Mouse (Mus musculus) kidney, postnatal 14 days (tissue): ENCODE measurements around the gene Cacna2d3.
A peak's percentile ranks its signal among the peaks of the same experiment; 100 is the strongest.

Experiments used
- DNase-seq: peaks from one replicate; pipeline ENCODE4 v3.0.0; 2022; ENCODE audit warnings: mixed read lengths

The Cacna2d3 gene

DNA sequence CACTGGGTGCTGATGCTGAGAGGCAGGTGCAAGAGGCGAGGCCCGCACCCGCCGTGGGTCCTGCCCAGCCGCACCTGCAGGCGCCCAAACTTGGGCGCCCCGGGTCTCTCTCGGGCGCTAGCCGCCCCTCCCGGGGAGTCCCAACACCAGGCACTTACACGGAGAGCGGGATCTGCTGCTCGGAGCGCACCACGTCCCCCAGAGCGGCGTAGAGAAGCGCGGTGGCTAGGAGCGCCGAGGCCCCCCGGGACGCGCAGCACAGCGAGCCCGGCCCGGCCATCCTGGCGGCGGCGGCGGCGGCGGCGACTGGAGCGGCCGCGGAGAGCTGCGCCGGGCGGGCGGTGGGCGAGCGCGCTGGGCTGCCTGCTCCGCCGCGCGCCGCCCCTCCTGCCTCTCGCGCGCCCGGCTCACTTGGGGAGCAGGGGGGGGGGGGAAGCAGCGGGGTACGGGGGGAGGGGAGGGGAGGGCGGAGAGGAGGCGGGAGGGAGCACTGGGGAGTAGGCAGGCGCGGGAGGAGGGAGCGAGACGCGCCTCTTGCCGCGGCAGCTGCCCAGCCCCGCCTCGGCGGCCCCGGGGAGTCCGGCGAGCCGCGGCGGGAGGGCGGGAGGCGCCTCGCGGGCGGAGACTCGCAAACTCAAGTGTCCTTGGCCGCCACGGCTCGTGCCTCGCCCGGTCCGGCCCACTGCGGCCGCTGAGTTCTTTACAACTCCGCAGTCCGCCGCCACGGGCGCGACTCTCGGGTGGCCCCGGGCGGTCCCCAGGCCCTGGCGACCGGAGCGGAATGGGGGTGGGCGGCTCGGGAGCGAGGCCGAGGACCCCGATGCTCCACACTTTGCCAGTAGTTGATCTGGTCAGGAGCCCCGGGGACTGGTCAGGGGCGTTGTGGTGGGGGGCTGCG is at the start of gene Cacna2d3:
Cacna2d3 (minus strand) TSS at position 377 of the 898 bp plus-strand sequence.
- peak; percentile 74 for DNase-seq

DNA sequence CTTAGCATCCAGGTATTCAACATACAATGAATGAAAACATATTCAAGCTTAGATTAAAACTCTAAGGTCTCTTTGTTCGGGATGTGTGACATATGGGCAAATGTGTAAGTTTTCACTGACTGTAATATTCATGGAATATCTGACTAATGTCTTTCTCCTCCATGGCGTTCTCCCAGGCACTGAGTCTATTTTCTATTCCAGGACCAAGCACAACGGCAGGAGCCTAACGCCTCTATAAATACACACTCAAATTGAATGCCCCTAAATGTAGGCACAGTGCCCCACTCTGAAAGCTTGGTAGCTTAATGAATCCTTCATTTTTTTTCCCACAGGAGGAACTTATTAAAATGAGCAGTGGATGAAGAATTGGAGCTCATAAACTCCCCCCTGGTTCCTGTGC is 47.8 kb upstream of the Cacna2d3 start:
- no peak for DNase-seq

DNA sequence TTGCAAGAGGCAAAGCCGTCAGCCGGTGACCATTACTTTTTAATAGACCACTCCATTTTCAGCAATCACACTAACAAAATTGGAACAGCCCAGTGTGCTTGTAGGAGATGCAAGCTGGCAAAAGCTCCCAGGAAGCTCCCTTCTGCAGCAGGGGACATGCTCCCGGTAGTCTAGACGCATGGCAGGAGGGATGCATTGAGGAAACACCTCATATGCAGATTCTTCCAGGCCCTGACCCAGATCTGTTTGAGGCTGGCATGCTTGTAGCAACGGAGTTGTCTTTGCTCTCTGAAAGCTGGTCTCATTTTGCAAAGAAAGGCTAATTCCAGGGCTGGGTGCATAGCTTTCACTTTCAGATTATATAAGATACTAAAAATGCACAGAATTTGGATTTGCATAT is 31.2 kb upstream of the Cacna2d3 start:
- DNase-seq, result no peak

DNA sequence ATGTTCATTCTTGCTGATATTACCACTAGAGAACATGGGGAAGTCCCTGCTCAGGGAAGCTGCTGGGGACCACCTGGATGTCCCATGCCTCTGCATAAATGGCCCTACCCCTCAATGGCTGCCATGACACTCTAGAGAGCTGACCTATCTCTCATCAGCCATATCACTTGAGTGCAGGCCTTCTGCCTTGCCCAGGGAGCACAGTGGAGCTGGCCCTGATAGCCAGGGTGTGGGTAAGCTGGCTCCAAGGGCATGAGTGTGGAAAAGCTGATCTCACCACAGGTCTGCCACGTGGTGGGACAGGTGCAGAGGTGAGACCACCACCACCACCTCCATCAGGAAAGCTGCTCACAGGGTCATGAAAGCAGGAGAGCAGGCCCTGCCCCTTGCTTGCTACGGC is 17.1 kb upstream of the Cacna2d3 start:
- DNase-seq, result no peak

DNA sequence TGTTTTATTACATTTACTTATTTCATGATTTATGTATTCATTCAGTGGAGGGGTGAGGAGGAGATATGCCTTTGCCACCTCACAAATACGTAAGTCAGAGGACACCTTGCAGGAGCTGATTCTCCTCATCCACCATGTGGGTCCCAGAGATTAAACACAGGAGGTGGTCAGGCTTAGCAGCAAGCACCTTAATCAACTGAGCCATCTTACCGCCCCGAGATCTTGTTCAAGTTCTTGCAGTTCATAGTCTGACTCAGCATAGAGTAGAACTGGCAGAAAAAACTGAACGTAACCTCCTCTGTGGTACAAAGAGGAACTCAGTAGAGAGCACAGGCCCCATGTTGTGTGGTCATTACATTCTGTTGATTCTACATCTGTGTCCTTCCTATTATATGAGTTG is 8.6 kb upstream of the Cacna2d3 start:
- DNase-seq, result no peak

DNA sequence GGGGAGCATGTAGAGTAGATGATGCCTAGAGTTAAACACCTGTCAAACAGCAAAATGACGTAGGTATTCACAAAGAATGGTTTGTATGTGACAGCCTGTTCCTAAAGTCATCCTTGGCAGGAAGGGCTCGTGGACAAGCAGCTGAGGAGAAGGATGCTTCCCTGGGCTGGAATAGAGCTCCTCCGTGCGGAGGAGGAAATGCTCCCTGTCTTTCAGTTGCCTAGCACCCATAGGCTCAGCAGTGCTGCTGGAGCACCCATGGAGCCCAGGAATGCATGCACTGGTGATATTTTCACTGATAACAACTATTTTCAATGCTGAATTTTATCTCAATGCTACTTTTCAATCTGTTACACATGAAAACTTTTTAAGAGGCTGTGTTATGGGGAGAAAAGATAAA is 7.3 kb upstream of the Cacna2d3 start:
- no peak for DNase-seq

DNA sequence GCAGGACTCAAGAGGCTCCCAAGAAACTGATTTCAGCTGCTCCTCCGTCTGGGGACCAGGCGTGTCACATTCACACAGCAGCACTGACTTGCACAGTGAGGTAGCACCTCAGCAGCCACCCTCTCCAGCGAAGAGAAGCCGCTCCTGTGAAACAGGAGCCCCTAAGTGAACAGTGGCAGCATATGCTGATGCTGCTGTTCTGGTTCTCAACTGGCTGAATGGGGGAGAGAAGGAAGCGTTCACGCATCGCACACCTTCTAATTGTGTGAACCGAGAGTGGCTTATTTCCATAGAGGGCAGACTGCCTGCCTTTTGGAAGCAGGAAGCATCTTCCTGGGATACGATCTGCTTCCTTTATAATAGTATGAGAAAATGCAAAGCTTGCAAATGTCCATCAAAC is 5.9 kb upstream of the Cacna2d3 start:
- no peak for DNase-seq

DNA sequence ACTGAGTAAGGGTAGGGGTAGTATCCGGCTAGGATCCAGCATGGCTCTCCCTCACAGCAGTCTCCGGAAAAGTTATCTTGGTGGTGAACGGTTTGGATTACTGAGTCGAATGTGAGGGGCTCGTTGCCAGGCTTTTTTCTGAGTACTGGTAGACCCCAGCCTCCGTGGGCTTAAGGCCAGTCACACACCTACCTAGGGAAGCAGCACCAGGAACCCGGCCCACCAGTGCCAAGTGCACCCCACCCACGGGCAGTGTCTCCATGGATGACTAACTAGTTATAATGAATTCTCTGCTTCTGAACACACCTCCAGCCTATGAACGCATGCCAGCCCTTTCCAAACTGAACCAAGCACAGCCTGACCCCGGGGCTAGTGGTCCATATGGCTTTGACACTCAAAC is 1.6 kb upstream of the Cacna2d3 start:
- no peak for DNase-seq

- peak; percentile 35 for DNase-seq
Measured at GRCm38 (mm10) chr14:29722386-29723221, 940 bp upstream of the Cacna2d3 start.

DNA sequence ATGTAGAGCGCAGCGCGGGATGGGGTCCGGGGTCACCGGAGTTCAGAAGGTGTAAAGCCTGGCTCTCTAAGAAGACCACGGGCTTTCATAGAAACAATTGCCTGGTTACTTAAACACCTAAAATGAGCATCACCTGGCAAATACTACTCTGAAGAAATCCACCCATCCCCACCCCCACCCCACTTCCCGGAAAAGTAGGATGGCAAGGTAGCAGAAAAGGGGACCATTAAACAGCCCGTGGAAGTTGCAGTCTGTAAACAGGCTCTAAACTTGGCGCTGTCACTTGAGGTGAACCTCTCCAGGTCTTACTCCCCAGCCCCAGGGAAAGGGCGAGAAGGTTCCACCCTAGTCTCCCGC is 555 bp downstream of the Cacna2d3 start:
- no peak for DNase-seq

DNA sequence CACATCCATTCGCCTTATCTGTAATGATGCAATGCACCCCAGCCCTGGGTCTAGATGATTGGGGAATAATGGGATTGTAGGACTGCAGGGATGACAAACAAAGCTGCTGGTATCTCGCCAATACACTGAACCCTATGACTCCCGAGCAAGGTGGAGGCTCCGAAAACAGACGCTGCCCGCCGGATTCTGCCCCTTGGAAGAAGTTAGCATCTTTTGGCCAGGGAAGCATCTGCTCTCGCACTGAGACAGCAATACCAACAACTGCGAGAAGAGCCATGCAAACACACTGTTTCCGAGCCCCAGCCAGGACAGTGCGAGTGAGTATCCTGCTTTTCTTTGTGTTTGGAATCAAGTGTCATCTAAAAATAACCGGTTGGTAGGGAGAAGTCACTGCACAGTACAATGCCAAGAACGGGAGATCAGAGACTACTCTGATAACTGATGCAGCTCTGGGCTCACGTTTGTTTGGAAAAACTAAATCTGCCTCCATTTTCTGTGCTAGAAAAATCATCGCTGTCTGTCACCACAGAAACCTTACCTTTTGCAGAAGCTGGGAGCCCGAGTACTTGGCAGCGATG is 1.2 kb downstream of the Cacna2d3 start:
- no peak for DNase-seq

GRCm38 (mm10) chr14:29712621-29713020 is 9.0 kb downstream of the Cacna2d3 start:
- DNase-seq, result no peak

GRCm38 (mm10) chr14:29707561-29708335 is 13.9 kb downstream of the Cacna2d3 start:
- no peak for DNase-seq

- no peak for DNase-seq
Measured at GRCm38 (mm10) chr14:29702762-29703161, 18.9 kb downstream of the Cacna2d3 start.

GRCm38 (mm10) chr14:29696131-29696530 is 25.5 kb downstream of the Cacna2d3 start:
- DNase-seq, result peak; percentile 45

DNA sequence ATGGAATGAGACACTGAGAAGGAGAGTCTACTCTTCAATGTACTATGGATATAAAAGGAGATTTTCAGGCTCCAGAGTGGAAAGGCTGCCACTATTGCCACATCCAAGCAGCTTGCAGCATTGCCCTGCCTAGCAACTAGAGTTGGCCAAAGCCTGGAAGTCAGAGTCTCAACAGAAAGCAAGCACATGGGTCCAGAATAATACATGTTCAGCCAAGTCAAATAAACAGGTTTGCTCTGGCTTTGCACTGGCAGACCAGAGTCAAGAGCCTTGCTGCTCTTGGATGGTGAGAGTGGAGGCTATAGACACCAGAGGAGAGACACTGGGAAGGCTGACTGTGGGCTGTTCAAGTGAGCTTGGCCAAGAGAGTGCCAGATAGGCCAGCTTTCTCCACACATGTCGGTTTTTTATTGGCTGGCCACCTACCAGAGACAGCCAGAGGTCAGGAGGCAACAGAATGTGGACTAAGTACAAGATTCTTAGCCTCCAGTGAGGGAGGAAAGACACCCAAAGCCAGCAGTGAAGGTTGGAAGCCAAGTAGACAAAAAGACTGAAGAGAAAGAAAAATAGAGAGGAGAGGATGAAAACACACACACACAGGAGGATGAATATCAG is 49.1 kb downstream of the Cacna2d3 start:
- no peak for DNase-seq

GRCm38 (mm10) chr14:29669826-29670225 is 51.8 kb downstream of the Cacna2d3 start:
- DNase-seq, result no peak

DNA sequence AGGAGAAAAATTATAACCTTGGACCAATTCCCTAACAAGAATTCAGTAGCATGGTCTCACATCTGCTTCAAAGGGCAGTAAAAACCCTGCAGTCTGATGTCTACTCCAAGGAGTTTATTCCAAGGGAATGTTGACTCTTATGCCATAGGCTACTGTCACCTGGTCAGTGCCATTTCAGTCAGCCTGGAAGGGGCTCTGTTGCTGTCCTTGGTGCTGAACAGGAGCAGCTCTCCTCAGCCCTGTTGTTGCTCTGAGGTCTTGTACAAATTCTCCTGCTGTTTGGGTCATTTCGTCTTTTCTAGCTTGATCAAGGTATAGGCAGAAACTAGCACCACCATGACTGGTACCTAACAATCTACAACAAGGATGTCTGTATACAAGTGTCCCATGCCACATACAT is 64.7 kb downstream of the Cacna2d3 start:
- DNase-seq, result peak; percentile 41

DNA sequence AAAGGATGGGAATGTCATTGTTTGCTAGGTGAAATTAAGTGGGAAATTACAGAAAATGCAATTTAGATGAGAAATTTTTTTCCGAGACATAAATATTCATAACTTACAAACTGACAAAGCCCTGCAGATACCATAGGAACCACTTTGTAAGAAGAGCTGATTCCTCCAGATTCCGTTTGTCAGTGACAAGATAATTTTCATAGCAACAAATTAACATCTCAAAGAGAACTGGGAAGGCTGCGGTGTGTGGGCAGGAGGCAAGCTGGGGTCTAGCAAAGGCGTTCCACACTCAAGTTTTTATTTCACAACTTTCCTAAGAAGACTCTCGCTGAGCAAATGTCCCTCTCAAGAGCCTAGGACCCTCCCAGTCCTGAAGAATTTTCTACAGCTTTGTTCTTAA is 71.1 kb downstream of the Cacna2d3 start:
- no peak for DNase-seq

GRCm38 (mm10) chr14:29648721-29649120 is 72.9 kb downstream of the Cacna2d3 start:
- no peak for DNase-seq

DNA sequence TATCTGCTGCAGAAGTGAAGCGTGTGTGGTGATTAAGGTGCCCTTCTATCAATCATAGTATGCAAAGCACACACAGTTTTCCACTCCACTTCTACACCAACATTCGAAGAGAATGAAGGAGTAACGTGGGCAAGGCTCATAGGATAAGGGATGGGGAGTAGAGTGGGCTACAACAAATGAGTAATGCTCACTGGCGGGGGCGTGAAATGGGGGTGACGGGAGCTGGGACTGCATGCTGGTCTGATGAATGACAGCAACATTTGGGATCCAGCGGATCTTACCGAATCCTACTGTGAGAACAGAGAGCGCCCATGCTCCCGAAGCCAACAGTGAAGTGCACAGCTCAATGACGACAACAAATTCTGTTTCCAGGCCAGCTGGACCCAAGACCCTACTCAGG is 76.2 kb downstream of the Cacna2d3 start:
- no peak for DNase-seq

- DNase-seq, result no peak
Measured at GRCm38 (mm10) chr14:29643217-29643616, 78.4 kb downstream of the Cacna2d3 start.
